Mouse (Mus musculus) heart, adult 2 months (tissue): Measurements from ENCODE around the gene Tmem132d. TPM values are rescaled to one million over a fixed set of nuclear protein-coding genes. Genes with fewer than 3 reads are reported as not detected.
"Not testable (repeated sequence)": the region's sequence is repeated elsewhere in the genome, so short reads cannot be mapped to it uniquely, and the experiment has no call there.

Experiments
- DNase-seq, 2 experiments: peaks; one replicate each; pipeline ENCODE4 v3.0.0; 2021
- H3K27ac ChIP-seq: fragments of 200-600 bp; 2 replicates; pipeline ENCODE4 v1.8.1; 2022
- H3K27me3 ChIP-seq: fragments of 200-500 bp; 2 replicates; pipeline ENCODE4 v1.6.1; 2012; ENCODE audit warnings: mild to moderate bottlenecking, low read length, inconsistent platforms, mixed read lengths; ENCODE audit not compliant: control insufficient read depth, insufficient read depth
- H3K36me3 ChIP-seq: fragments of 200-500 bp; 2 replicates; pipeline ENCODE4 v1.6.1; 2012; ENCODE audit warnings: low read length, inconsistent platforms; ENCODE audit not compliant: control insufficient read depth, insufficient read depth
- H3K4me1 ChIP-seq: fragments of 200-500 bp; 2 replicates; pipeline ENCODE4 v1.6.1; 2011; ENCODE audit warnings: low read length; ENCODE audit not compliant: control insufficient read depth, insufficient read depth
- H3K4me3 ChIP-seq: fragments of 200-600 bp; 2 replicates; pipeline ENCODE4 v1.8.1; 2022
- H3K79me2 ChIP-seq: fragments of 200-500 bp; replicated peaks from 2 replicates; pipeline ENCODE4 v1.6.1; 2012; ENCODE audit warnings: mild to moderate bottlenecking, inconsistent platforms, low read length, moderate library complexity, mixed read lengths; ENCODE audit not compliant: control insufficient read depth, insufficient read depth
- H3K9ac ChIP-seq: fragments of 200-500 bp; 2 replicates; pipeline ENCODE4 v1.6.1; 2012; ENCODE audit warnings: low read depth, mild to moderate bottlenecking, control low read depth, inconsistent platforms, low read length, mixed read lengths
- CTCF ChIP-seq: fragments of 200-600 bp; IDR thresholded peaks from 2 replicates; pipeline ENCODE4 v1.8.1; 2022; ENCODE audit warnings: antibody characterized with exemption, mild to moderate bottlenecking, moderate library complexity
- EP300 ChIP-seq: fragments of 200-500 bp; IDR thresholded peaks from 2 replicates; pipeline ENCODE4 v1.6.1; 2011; ENCODE audit warnings: low read depth, low read length, control low read depth; ENCODE audit not compliant: insufficient read depth
- POLR2A ChIP-seq: fragments of 200-500 bp; IDR thresholded peaks from 2 replicates; pipeline ENCODE4 v1.6.1; 2011; ENCODE audit warnings: mild to moderate bottlenecking, low read depth, low read length, control low read depth; ENCODE audit not compliant: insufficient read depth
- WGBS: fragments of 180-500 bp; shearing (Covaris S2); methylation state at CpG from one replicate; pipeline ENCODE4 v1.1.7; 2018; 5-methylcytosine and 5-hydroxymethylcytosine counted together
- intact Hi-C: fragments of 180-260 bp; cut with DNase I; formaldehyde crosslinking; loops from one replicate; pipeline ENCODE4 v1.15.1; 2025
- polyA plus RNA-seq: library from polyadenylated mRNA; depleted of rRNA; stranded (reverse); fragments of >200 nt; gene quantifications from 2 replicates; pipeline ENCODE4 v1.2.3, GENCODE M21; 2012
- total RNA-seq, 2 experiments: library from RNA; stranded (reverse); gene quantifications; 2 replicates each; pipeline ENCODE4 v1.2.3; 2021

The Tmem132d gene
- total and polyA plus RNA-seq, 3 experiments, result 0.03 to 0.06 TPM; not detected in 1

- no peak overlapping the region for H3K9ac ChIP-seq
- no peak overlapping the region for H3K27ac ChIP-seq
- intact Hi-C loops, result no loop called here
- 65% methylated on average over 17 of the region's 17 CpGs for WGBS
- DNase-seq, result no peak
- no peaks in the 10 kb centered on the region for H3K36me3 ChIP-seq
- TF ChIP-seq POLR2A (no peak), CTCF (no peak), EP300 (no peak)
- no peaks in the 10 kb centered on the region for H3K4me1 ChIP-seq
- no peak overlapping the region for H3K4me3 ChIP-seq
- no peaks in the 10 kb centered on the region for H3K79me2 ChIP-seq
- H3K27me3 ChIP-seq, result no peaks in the 10 kb centered on the region
These were observed 476.3 kb downstream of the Tmem132d start for GRCm38 (mm10) chr5:127956511-127957097.

- no peak for TF ChIP-seq CTCF
- TF ChIP-seq EP300, result no peak
- TF ChIP-seq POLR2A, result no peak
- H3K4me1 ChIP-seq, result no peaks in the 10 kb centered on the region
- H3K36me3 ChIP-seq, result no peaks in the 10 kb centered on the region
- H3K4me3 ChIP-seq, result no peak overlapping the region
- WGBS, result 72% methylated on average over 16 of the region's 16 CpGs
- intact Hi-C loops, result no loop called here
- H3K27me3 ChIP-seq, result no peaks in the 10 kb centered on the region
- H3K27ac ChIP-seq, result no peak overlapping the region
- no peak for DNase-seq
- no peak overlapping the region for H3K9ac ChIP-seq
- no peaks in the 10 kb centered on the region for H3K79me2 ChIP-seq
These were observed 478.6 kb downstream of the Tmem132d start for GRCm38 (mm10) chr5:127954231-127954790.

- TF ChIP-seq CTCF, result no peak
- no peak for TF ChIP-seq POLR2A
- TF ChIP-seq EP300, result no peak
- Histone ChIP-seq H3K79me2 (no peaks in the 10 kb centered on the region), H3K36me3 (no peaks in the 10 kb centered on the region), H3K4me3 (no peak overlapping the region), H3K9ac (no peak overlapping the region), H3K4me1 (no peaks in the 10 kb centered on the region), H3K27me3 (no peaks in the 10 kb centered on the region), H3K27ac (no peak overlapping the region)
- intact Hi-C loops, result no loop called here
- DNase-seq, result no peak
- 67% methylated on average over 6 of the region's 6 CpGs for WGBS
These were observed 480.1 kb downstream of the Tmem132d start for GRCm38 (mm10) chr5:127952800-127953199.

- H3K27ac ChIP-seq, result no peak overlapping the region
- DNase-seq, result no peak
- no peak overlapping the region for H3K4me3 ChIP-seq
- H3K79me2 ChIP-seq, result no peaks in the 10 kb centered on the region
- TF ChIP-seq EP300 (no peak), CTCF (no peak), POLR2A (no peak)
- H3K4me1 ChIP-seq, result no peaks in the 10 kb centered on the region
- intact Hi-C loops, result no loop called here
- no peaks in the 10 kb centered on the region for H3K36me3 ChIP-seq
- H3K9ac ChIP-seq, result no peak overlapping the region
- WGBS, result 68% methylated on average over 4 of the region's 4 CpGs
- no peaks in the 10 kb centered on the region for H3K27me3 ChIP-seq
These were observed 482.3 kb downstream of the Tmem132d start for GRCm38 (mm10) chr5:127950574-127950973.

GRCm38 (mm10) chr5:127947275-127947674 is 485.6 kb downstream of the Tmem132d start:
- Histone ChIP-seq H3K4me1 (no peaks in the 10 kb centered on the region), H3K4me3 (no peak overlapping the region), H3K27ac (no peak overlapping the region), H3K79me2 (no peaks in the 10 kb centered on the region), H3K27me3 (no peaks in the 10 kb centered on the region), H3K9ac (no peak overlapping the region), H3K36me3 (no peaks in the 10 kb centered on the region)
- DNase-seq, result no peak
- peak; percentile 36 for TF ChIP-seq CTCF
- TF ChIP-seq EP300, result no peak
- no peak for TF ChIP-seq POLR2A
- intact Hi-C loops, result no loop called here
- 25% methylated on average over 8 of the region's 8 CpGs for WGBS

- H3K27ac ChIP-seq, H3K27me3 ChIP-seq, H3K79me2 ChIP-seq, H3K4me1 ChIP-seq, intact Hi-C loops, H3K4me3 ChIP-seq, H3K36me3 ChIP-seq, DNase-seq, H3K9ac ChIP-seq: not testable (repeated sequence)
- WGBS, result 43% methylated on average over 3 of the region's 3 CpGs
These were observed 490.7 kb downstream of the Tmem132d start for GRCm38 (mm10) chr5:127942171-127942570.
